Mouse (Mus musculus) monocyte, adult 59 days (primary cell): ENCODE results near the gene BC048679. TPM values are rescaled to one million over a fixed set of nuclear protein-coding genes. Genes with fewer than 3 reads are reported as not detected.

Source experiments
- total RNA-seq, 2 experiments: library from RNA; stranded (reverse); gene quantifications; one replicate each; pipeline ENCODE4 v1.2.4; 2023

The BC048679 gene
- not detected for total RNA-seq

DNA sequence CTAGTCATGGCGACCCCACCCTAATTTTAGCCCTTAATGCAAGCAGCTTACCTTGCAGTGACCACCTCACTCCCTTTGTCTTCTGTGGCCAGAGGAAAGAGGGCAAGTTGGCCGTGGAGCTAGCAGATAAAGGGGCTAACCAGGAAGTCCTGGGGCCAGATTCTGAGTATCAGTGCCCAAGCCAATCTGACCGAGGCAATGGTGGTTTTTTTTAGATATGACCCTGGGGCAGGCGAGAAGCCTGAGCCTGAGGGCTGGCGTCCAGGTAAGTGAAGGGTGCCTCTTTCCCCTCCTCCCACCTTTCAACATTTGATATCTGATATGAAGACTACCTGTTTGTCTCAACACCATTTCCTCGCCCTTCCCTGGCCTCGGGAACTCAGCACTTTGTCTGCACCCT, at the start of gene BC048679:
BC048679 (minus strand) TSS at position 101 of the 400 bp plus-strand sequence.

GRCm38 (mm10) chr7:81493331-81494021, 4.6 kb downstream of the BC048679 start, which contains the start of gene Ap3b2:
Ap3b2 (minus strand) TSS chr7:81493925.

GRCm38 (mm10) chr7:81455155-81455651, 42.9 kb downstream of the BC048679 start, which contains the start of gene Cpeb1:
Cpeb1 (minus strand) TSS chr7:81455465.

Other genes starting within 250 kb of the BC048679 start
- gene Rps17, start 153.0 kb downstream of the BC048679 start, total RNA-seq: 1,000 to 10,000 TPM; 1,165 to 1,225 TPM
- gene Cpeb1, start 42.8 kb downstream of the BC048679 start, total RNA-seq: not detected
- gene Ap3b2, start 4.4 kb downstream of the BC048679 start, total RNA-seq: not detected
- 1 to 10 TPM; 2.3 to 2.6 TPM for gene Fsd2, start 68.7 kb upstream of the BC048679 start, total RNA-seq
- 10 to 100 TPM; 23.0 to 25.0 TPM for gene Whamm, start 73.0 kb upstream of the BC048679 start, total RNA-seq
- not detected for gene Homer2, start 209.2 kb upstream of the BC048679 start, total RNA-seq